Comparison of ENCODE assay signal across 28 mouse cellular contexts in genomic region chr9:71068866-71069390, GRCm38 (mm10).
A peak's percentile ranks its signal among the peaks of the same experiment; 100 is the strongest.
DNase-seq lines count a peak whose midpoint lies in the region; ATAC-seq and TF ChIP-seq lines count a peak whose summit lies in the region.
"Had no signal": no experiment of that assay in that cellular context is flagged by ENCODE, and none has a peak within 500 bp of the region (broad histone marks: within the 10 kb centered on the region; RNA-seq: fewer than 3 reads in every experiment).

No protein-coding gene starts in this region.

- H3K27me3 ChIP-seq in lung, postnatal 0 days (replicated peaks; ENCODE audit: insufficient read depth, low read length) = no peaks in the 10 kb centered on the region
- no peaks in the 10 kb centered on the region for H3K27me3 ChIP-seq in limb, embryonic 10.5 days (ENCODE audit: low read depth, poor library complexity, severe bottlenecking)
- no peaks in the 10 kb centered on the region for H3K27me3 ChIP-seq in kidney, adult 2 months (replicated peaks; ENCODE audit: control insufficient read depth, insufficient read depth, low read length)
- H3K27me3 ChIP-seq: embryonic facial prominence, embryonic 15.5 days; heart, embryonic 13.5 days; limb, embryonic 15.5 days; liver, embryonic 13.5 days; midbrain, embryonic 12.5 days; neural tube, embryonic 13.5 days had no signal

- no peak for TF ChIP-seq CTCF in lung, postnatal 0 days (IDR thresholded peaks at IDR 0.05)
- no peak for TF ChIP-seq CTCF in kidney, adult 2 months (conservative IDR thresholded peaks at IDR 0.05; ENCODE audit: insufficient read depth, insufficient read length, low read depth, low read length)

- 41% methylated on average over 6 of the region's 6 CpGs for WGBS in lung, postnatal 0 days
- WGBS in limb, embryonic 10.5 days = 48% methylated on average over 6 of the region's 6 CpGs
- WGBS in kidney, adult 2 months = 60% methylated on average over 6 of the region's 6 CpGs

- H3K36me3 ChIP-seq in lung, postnatal 0 days (ENCODE audit: insufficient read depth, low read length) = no peaks in the 10 kb centered on the region
- no peaks in the 10 kb centered on the region for H3K36me3 ChIP-seq in limb, embryonic 10.5 days
- H3K36me3 ChIP-seq in kidney, adult 2 months (ENCODE audit: control insufficient read depth, insufficient read depth, low read length) = no peaks in the 10 kb centered on the region
- H3K36me3 ChIP-seq: embryonic facial prominence, embryonic 15.5 days; G1E; heart, embryonic 13.5 days; limb, embryonic 15.5 days; liver, embryonic 13.5 days; midbrain, embryonic 12.5 days; neural tube, embryonic 13.5 days had no signal

- no peak overlapping the region for H3K27ac ChIP-seq in lung, postnatal 0 days (ENCODE audit: low read length)
- no peak overlapping the region for H3K27ac ChIP-seq in limb, embryonic 10.5 days
- no peak overlapping the region for H3K27ac ChIP-seq in kidney, adult 2 months (ENCODE audit: insufficient read depth, low read depth, low read length)
- H3K27ac ChIP-seq: embryonic facial prominence, embryonic 15.5 days; gastrocnemius, adult 2 months; heart, adult 2 months; heart, embryonic 13.5 days; limb, embryonic 15.5 days; liver, embryonic 13.5 days; midbrain, embryonic 12.5 days; neural tube, embryonic 13.5 days had no signal

- no peak for TF ChIP-seq POLR2A in kidney, adult 2 months (IDR thresholded peaks at IDR 0.05; ENCODE audit: low read depth, low read length)

- no peaks in the 10 kb centered on the region for H3K9me3 ChIP-seq in lung, postnatal 0 days (ENCODE audit: low read length)
- no peaks in the 10 kb centered on the region for H3K9me3 ChIP-seq in limb, embryonic 10.5 days (replicated peaks)
- H3K9me3 ChIP-seq: embryonic facial prominence, embryonic 15.5 days; G1E; heart, embryonic 13.5 days; limb, embryonic 15.5 days; liver, embryonic 13.5 days; midbrain, embryonic 12.5 days; neural tube, embryonic 13.5 days had no signal

- H3K9ac ChIP-seq in lung, postnatal 0 days (replicated peaks; ENCODE audit: low read depth) = no peak overlapping the region
- H3K9ac ChIP-seq: embryonic facial prominence, embryonic 15.5 days; heart, embryonic 13.5 days; limb, embryonic 15.5 days; liver, embryonic 13.5 days; midbrain, embryonic 12.5 days; neural tube, embryonic 13.5 days had no signal

- no peak overlapping the region for H3K4me2 ChIP-seq in lung, postnatal 0 days (replicated peaks; ENCODE audit: low read depth, low read length)
- H3K4me2 ChIP-seq: embryonic facial prominence, embryonic 15.5 days; heart, embryonic 13.5 days; limb, embryonic 15.5 days; liver, embryonic 13.5 days; midbrain, embryonic 12.5 days; neural tube, embryonic 13.5 days had no signal

- peak; percentile 76 for DNase-seq in heart, adult 11 months
- no peak for DNase-seq in heart, postnatal 14 days
- peak; percentile 1 for DNase-seq in lung, postnatal 10 days
- DNase-seq in lung, postnatal 0 days (ENCODE audit: low spot score) = no peak
- DNase-seq in brain, adult 2 months (ENCODE audit: low read depth, low spot score) = peak; percentile 60
- peak; percentile 30 for DNase-seq in limb, embryonic 10.5 days (ENCODE audit: low spot score)
- DNase-seq in kidney, adult 2 months = no peak
- DNase-seq: adrenal gland, adult 8-10 months; cerebellum, adult 9-10 months; cerebellum, postnatal 36 days; gastrocnemius, adult 2 months; gastrocnemius, postnatal 36 days; heart, postnatal 10 days; kidney, postnatal 14 days; left cerebral cortex, postnatal 4 days; liver, embryonic 13.5 days; lung, adult 18-20 months; lung, postnatal 14 days had no signal

- intact Hi-C loops in heart, postnatal 14 days (cut with DNase I) = no loop called here

- TF ChIP-seq EP300 in lung, postnatal 0 days (IDR thresholded peaks at IDR 0.05) = no peak

- H3K4me1 ChIP-seq in lung, postnatal 0 days (ENCODE audit: insufficient read depth, low read depth, low read length) = no peaks in the 10 kb centered on the region
- peaks cover 12% of the 10 kb centered on the region for H3K4me1 ChIP-seq in limb, embryonic 10.5 days
- no peaks in the 10 kb centered on the region for H3K4me1 ChIP-seq in kidney, adult 2 months (ENCODE audit: control insufficient read depth, insufficient read depth, low read length)
- H3K4me1 ChIP-seq: limb, embryonic 15.5 days had no signal

- ATAC-seq in lung, postnatal 0 days = no peak
- ATAC-seq: forebrain, embryonic 14.5 days; hindbrain, embryonic 16.5 days; intestine, embryonic 16.5 days had no signal

- H3K4me3 ChIP-seq in lung, postnatal 0 days (ENCODE audit: low read depth, low read length) = no peak overlapping the region
- H3K4me3 ChIP-seq in limb, embryonic 10.5 days = no peak overlapping the region
- H3K4me3 ChIP-seq in kidney, adult 2 months (ENCODE audit: insufficient read depth, low read depth, low read length) = no peak overlapping the region
- H3K4me3 ChIP-seq: embryonic facial prominence, embryonic 15.5 days; gastrocnemius, adult 2 months; heart, adult 2 months; heart, embryonic 13.5 days; limb, embryonic 15.5 days; liver, embryonic 13.5 days; midbrain, embryonic 12.5 days; neural tube, embryonic 13.5 days had no signal

Comparison
In these comparisons a context has a peak if more than half of its experiments do, and no peak if none do; other contexts are left out.
1. DNase-seq: peak in heart, adult 11 months (single experiment), lung, postnatal 10 days (single experiment), brain, adult 2 months (single experiment) and limb, embryonic 10.5 days (single experiment); none in heart, postnatal 14 days (0 of 2), lung, postnatal 0 days (single experiment) and kidney, adult 2 months (single experiment).